Mouse (Mus musculus): ENCODE measurements at regions not wholly inside any gene's neighbourhood (a gene's known extent, or its start where the extent isn't known, plus 50 kb on each side); places are given as distances from the start of the nearest gene placed in this dataset.
A peak's percentile ranks its signal among the peaks of the same experiment; 100 is the strongest.

- Histone ChIP-seq H3K27ac (no peak overlapping the region), H3K4me3 (no peak overlapping the region)
- no peak for DNase-seq
- intact Hi-C loops (cut with DNase I), result no loop called here
- TF ChIP-seq CTCF (IDR thresholded peaks at IDR 0.05), result no peak
These were observed 192.4 kb downstream of the Pdcd6ip start for GRCm38 (mm10) chr9:113515703-113516020.

DNA sequence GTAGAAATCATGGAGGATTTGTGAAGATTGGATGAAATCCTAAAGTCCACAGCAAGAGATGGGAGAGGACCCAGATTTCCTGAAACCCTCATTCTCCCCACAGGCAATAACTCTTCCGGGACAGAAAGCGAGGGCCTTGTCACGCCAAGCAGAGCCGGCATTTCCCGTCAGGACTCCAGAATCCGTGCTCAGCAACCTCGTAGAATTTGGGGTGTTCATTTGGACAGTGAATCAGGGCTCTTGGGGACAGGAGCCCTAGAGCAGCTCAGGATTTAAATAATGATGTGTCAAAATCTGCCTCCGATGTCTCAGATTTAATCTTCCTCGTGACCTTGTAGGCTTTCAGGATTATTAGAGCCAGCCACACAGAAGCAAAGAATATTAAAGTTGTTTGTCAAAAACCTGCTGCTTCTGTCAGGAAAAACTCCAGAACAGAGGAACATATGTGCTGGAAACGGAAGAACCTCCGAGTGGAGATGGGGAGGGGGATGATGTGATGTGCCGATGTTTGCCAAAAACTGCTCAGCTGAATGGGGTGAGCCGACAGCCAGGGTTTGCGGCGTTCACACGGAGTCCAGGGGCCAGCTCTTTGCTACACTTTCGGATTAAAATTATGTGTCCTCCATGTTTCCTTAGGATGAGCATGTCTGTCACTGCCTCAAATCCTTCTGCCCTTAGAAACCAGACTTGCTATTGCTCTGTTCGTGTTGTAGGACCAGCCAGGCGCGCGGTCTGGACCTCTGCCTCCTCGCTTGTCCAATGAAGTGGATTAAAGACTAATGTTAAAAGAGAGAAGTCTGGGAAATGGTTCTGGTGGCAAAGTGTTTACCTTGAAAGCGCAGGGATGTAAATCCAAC lies 193.0 kb downstream of the Pdcd6ip start:
- no peak for TF ChIP-seq CTCF (IDR thresholded peaks at IDR 0.05)
- intact Hi-C loops (cut with DNase I), result no loop called here
- Histone ChIP-seq H3K4me3 (no peak overlapping the region), H3K27ac (no peak overlapping the region)
- no peak for DNase-seq

GRCm38 (mm10) chr9:113511302-113511701 lies 196.8 kb downstream of the Pdcd6ip start:
- no peak for TF ChIP-seq CTCF (IDR thresholded peaks at IDR 0.05)
- H3K27ac ChIP-seq, result no peak overlapping the region

DNA sequence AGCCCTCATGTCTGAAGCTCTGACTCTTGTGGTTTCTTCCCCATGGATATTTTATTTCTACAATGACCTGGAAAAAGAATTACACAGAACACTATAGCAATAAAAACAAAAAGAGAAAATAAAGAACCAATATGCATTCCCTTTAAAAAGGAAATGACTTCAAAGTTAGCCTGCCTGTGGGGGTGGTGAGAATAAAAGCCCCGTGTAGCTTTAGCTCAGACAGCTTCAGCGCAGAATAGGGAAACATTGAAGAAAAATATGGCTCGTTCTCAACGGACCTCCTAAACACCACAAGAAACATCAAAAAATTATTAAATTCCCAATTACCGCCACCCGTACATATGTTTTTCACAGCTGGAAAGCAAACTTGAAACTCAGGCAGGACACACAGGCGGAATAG lies 198.7 kb downstream of the Pdcd6ip start:
- Histone ChIP-seq H3K27ac (no peak overlapping the region), H3K4me3 (no peak overlapping the region)
- TF ChIP-seq CTCF (IDR thresholded peaks at IDR 0.05), result no peak
- DNase-seq, result no peak
- intact Hi-C loops (cut with DNase I), result no loop called here

More at GRCm38 (mm10) chr9:113511302-113511701, 196.8 kb downstream of the Pdcd6ip start:
- DNase-seq, result no peak
- intact Hi-C loops (cut with DNase I), result no loop called here
- no peak overlapping the region for H3K4me3 ChIP-seq

GRCm38 (mm10) chr9:113508821-113509220 lies 199.2 kb downstream of the Pdcd6ip start:
- no peak for DNase-seq
- Histone ChIP-seq H3K4me3 (no peak overlapping the region), H3K27ac (no peak overlapping the region)
- intact Hi-C loops (cut with DNase I), result no loop called here
- TF ChIP-seq CTCF (IDR thresholded peaks at IDR 0.05), result no peak

DNA sequence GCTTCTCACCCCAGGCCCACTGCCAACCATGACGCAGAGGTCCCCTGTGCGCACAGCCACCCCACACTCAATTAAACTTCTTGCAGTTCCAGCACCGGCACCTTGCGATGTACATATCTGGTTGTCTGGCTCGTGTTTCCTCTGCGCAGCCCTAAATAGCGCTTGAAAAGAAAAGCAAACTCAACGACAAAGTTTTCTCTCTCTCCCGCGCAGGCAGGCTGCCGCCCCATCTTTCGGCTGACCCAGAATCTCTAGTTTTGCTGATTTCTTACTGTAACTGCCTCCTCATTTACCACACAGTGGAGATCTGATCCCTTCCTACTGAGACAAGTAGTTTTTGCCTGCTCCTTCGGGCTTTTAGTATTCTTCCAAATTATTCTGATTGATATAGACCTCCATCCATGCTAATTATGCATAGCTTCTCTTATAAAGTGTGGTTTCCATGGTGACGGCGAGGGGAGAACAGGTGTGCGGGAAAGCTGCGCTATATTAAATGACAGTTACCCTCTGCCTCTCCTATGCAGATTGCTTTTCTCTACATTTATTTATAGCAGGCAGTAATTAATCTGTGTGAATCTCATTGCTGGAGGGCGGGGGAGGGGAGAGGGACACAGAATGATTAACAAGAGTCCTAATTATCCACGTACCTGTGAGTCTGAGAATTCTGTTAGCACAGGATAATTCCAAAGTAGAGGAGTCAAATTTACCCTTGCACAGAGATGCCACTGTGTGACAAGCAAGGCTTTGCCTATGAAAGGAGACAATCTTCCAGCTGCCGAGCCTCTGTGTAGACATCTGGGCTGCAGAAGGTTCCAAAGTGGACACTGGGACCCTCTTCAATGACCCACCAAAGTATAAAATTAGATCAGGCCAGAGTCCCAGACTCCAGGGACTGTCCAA lies 200.2 kb downstream of the Pdcd6ip start:
- H3K27ac ChIP-seq, result no peak overlapping the region
- TF ChIP-seq CTCF (IDR thresholded peaks at IDR 0.05), result no peak
- DNase-seq, result no peak
- H3K4me3 ChIP-seq, result peak overlapping the region; percentile 44
- intact Hi-C loops (cut with DNase I), result no loop called here

GRCm38 (mm10) chr9:113499246-113499645 lies 208.8 kb downstream of the Pdcd6ip start:
- DNase-seq, result no peak
- H3K4me3 ChIP-seq, result no peak overlapping the region
- TF ChIP-seq CTCF (IDR thresholded peaks at IDR 0.05), result no peak
- intact Hi-C loops (cut with DNase I), result no loop called here
- H3K27ac ChIP-seq, result no peak overlapping the region

DNA sequence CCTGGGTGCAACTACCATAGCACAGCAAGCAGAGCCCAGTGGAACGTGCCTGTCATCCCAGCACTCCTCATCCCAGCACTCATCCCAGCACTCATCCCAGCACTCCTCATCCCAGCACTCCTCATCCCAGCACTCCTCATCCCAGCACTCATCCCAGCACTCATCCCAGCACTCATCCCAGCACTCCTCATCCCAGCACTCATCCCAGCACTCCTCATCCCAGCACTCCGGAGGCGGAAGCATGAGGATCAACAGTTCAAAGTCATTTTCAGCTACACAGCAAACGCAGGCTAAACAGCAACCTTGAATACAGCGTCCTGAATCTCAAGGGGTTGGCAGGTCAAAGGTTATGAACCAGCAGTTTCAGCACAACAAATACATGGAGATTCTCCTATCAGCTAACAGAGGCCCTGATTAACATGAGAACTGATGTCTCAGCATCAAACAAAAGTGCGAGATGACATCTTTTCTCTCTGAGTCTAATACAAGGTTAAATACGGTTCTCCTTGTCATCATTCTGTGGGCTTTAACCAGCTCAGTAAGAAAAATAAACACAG lies 211.8 kb downstream of the Pdcd6ip start:
- Histone ChIP-seq H3K4me3 (no peak overlapping the region), H3K27ac (no peak overlapping the region)
- intact Hi-C loops (cut with DNase I), result no loop called here
- DNase-seq, result no peak
- no peak for TF ChIP-seq CTCF (IDR thresholded peaks at IDR 0.05)

DNA sequence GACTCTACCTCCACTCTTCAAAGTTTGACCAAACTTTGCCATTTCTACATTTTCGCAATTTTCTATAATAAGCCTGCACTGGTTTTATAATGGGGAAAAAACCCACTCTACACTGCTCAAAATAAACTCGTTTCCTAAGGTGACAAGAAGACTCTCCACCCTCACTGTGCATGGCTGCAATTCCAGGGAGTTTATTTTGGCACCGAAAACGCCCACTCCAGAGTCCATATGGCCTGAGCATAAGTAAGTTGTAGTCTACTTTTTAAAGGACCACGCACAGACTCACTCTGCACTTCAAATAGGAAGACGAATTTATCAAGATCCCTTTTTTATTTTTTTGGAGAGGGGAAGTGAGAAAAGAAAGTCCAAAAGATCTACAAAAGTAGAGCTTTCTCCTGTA lies 219.4 kb downstream of the Pdcd6ip start:
- DNase-seq, result no peak
- intact Hi-C loops (cut with DNase I), result no loop called here
- no peak overlapping the region for H3K4me3 ChIP-seq
- TF ChIP-seq CTCF (IDR thresholded peaks at IDR 0.05), result no peak
- H3K27ac ChIP-seq, result no peak overlapping the region

GRCm38 (mm10) chr9:113486494-113487081 lies 221.5 kb downstream of the Pdcd6ip start:
- DNase-seq, result no peak
- intact Hi-C loops (cut with DNase I), result no loop called here
- Histone ChIP-seq H3K27ac (no peak overlapping the region), H3K4me3 (no peak overlapping the region)
- no peak for TF ChIP-seq CTCF (IDR thresholded peaks at IDR 0.05)

DNA sequence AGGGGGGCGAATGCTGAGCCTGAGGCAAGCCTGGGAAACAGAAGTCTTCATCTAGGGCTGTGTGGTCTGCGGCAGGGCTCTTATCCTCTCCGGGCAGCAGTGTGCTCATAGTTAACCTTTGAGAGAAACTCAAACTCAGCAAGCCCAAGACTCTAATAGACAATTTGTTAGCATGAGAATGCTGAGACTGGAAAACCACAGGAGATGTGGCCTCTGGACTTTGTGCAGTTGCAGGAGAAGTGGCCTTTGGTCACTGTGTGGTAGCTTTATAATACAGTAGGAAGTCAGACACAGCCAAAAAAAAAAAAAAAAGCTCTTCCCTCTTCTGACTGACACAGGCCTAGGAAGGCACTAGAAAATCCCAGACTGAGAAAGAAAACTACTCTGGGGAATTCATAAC lies 228.2 kb downstream of the Pdcd6ip start:
- Histone ChIP-seq H3K27ac (no peak overlapping the region), H3K4me3 (no peak overlapping the region)
- no peak for TF ChIP-seq CTCF (IDR thresholded peaks at IDR 0.05)
- DNase-seq, result no peak
- intact Hi-C loops (cut with DNase I), result no loop called here

- no peak for TF ChIP-seq CTCF (IDR thresholded peaks at IDR 0.05)
- Histone ChIP-seq H3K27ac (no peak overlapping the region), H3K4me3 (no peak overlapping the region)
- intact Hi-C loops (cut with DNase I), result no loop called here
- DNase-seq, result no peak
These were observed 229.2 kb downstream of the Pdcd6ip start for GRCm38 (mm10) chr9:113478761-113479265.
